Mouse (Mus musculus): ENCODE measurements around the gene Slc7a6.

Gene Slc7a6

GRCm38 (mm10) chr8:106145331-106145730, 23.3 kb upstream of the Slc7a6 start:
- no peak for DNase-seq

DNA sequence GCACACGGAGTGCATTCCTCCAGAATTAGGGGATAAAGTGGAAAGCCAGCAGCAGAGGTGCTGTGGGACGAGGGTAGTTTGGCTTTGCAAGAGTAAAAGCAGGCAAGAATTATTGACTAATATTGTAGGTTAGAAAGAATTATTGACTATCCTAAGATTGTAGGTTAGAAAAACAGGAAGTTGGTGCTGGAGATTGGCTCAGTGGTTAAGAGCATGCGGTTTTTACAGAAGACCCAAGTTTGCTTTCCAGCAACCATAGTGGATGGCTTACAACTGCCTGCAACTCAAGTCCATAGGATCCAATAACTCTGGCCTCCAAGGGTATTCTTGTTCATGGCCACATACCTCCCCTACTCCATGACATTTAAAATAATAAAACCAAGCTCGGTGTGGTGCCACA, 22.6 kb upstream of the Slc7a6 start:
- DNase-seq: no peak

DNA sequence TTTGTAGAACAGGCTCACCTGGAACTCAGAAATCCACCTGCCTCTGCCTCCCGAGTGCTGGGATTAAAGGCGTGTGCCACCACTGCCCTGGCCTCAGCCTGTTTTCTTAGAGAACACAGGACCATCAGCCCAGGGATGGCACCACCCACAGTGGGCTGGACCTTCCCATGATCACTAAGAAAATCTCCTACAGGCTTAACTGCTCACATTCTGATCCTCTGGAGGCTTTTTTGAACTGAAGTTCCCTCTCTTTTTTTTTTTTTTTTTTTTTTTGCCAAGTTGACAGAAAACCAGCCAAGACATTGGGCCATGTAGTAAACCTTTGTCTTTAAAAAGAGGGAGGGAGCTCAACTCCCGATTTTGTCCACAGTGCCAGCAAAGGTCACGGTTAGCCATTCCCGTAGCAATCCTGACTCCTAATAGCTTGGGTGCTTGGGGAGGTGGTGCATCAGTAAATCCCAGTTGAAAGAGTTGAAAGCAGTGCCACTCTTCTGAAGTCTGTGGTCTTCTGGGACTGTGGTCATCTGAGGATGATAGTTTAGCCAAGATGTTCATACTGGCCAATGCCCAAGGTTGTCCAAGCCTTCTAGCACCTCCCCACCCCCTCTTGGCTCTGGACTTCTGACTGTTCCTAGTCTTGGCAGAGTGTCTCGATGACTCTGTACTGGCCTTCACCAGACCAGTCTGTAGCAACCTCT, 20.6 kb upstream of the Slc7a6 start:
- DNase-seq: no peak

GRCm38 (mm10) chr8:106149025-106149424, 19.6 kb upstream of the Slc7a6 start:
- no peak for DNase-seq

- peak; percentile 85 for DNase-seq
Measured at GRCm38 (mm10) chr8:106149801-106150652, 18.6 kb upstream of the Slc7a6 start, which contains the start of gene Pla2g15. Gene Pla2g15 (plus strand): TSS chr8:106150399.

GRCm38 (mm10) chr8:106150653-106151000, 18.0 kb upstream of the Slc7a6 start:
- DNase-seq: no peak

DNA sequence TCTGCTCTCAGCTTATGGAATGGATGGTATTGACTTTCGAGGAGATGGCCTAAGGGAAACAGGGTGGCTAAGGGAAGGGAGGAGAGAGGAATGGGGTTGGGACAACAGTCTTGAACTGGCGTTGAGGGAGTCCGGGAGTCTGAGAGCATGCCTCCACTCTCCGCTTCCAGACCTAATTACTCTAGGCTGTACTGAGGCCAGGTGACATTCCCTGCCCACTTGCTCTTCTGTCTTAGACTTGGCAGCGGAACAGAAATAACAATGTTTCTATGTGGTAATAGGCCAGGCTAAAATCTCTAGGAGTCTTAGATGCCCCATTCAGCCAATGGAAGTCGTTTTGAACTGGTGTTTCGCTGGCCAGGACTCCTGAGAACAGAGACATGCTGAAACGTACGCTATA, 17.6 kb upstream of the Slc7a6 start:
- DNase-seq: no peak

DNA sequence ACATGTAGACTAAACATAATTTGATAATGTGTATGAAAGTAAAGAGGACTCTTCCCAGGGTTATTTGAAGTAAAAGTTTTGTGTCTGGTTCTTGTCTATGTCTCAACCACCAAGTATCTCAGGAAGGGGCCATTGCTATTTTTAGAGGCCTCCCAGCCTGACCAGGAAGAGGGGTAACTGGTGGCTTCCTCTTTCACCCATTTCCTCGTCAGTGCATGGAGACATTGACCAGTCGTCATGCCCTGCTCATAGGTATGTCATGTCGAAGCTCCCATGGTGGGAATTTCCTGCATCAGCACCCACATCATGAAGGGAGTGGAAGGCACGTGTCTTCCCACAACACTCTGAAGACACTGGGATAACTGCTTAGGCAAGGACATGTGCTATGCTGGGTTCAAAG, 15.8 kb upstream of the Slc7a6 start:
- no peak for DNase-seq

- DNase-seq: no peak
Measured at GRCm38 (mm10) chr8:106157419-106157818, 11.2 kb upstream of the Slc7a6 start.

GRCm38 (mm10) chr8:106158381-106158780, 10.3 kb upstream of the Slc7a6 start:
- no peak for DNase-seq

DNA sequence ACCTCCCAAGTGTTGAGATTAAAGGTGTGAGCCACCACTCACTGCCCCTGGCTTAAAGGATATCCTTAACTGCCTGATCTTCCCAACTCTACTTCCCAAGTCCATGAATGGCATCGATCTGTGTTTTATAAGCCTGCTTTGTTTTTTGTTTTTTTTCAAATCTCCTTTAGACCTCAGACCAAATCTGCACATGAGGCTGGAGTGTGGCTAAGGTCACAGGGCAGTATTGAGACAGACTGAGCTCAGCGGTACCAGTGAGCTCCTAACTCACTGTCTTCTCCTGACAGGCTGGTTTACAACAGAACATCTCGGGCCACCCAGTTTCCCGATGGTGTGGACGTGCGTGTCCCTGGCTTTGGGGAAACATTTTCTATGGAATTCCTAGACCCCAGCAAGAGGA, 8.8 kb upstream of the Slc7a6 start:
- no peak for DNase-seq

GRCm38 (mm10) chr8:106163251-106163650, 5.4 kb upstream of the Slc7a6 start:
- no peak for DNase-seq

DNA sequence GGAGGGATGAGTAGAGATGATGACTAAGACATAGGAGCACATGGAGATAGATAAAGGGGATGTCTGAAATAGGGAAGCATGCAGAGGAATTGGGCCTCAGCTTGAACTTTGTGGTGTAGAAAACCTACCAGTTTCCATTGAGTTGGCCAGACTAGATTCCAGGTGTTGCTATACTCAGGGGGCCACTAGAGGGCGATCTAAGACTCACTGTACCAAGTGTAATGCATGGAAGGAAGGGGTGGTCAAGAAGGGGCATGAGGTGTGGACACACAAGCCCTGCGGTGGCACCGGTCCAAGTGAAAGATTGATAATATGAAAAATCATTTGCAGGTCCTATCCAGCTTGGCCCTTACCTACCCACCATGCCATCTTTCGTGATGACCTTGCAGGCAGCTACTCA, 3.2 kb upstream of the Slc7a6 start:
- peak; percentile 69 for DNase-seq

GRCm38 (mm10) chr8:106169017-106169933, 618 bp downstream of the Slc7a6 start:
- DNase-seq: peak; percentile 79

- no peak for DNase-seq
Measured at GRCm38 (mm10) chr8:106169934-106170480, 1.4 kb downstream of the Slc7a6 start.

GRCm38 (mm10) chr8:106173566-106173965, 4.9 kb downstream of the Slc7a6 start:
- no peak for DNase-seq

- no peak for DNase-seq
Measured at GRCm38 (mm10) chr8:106176891-106177290, 8.2 kb downstream of the Slc7a6 start.

DNA sequence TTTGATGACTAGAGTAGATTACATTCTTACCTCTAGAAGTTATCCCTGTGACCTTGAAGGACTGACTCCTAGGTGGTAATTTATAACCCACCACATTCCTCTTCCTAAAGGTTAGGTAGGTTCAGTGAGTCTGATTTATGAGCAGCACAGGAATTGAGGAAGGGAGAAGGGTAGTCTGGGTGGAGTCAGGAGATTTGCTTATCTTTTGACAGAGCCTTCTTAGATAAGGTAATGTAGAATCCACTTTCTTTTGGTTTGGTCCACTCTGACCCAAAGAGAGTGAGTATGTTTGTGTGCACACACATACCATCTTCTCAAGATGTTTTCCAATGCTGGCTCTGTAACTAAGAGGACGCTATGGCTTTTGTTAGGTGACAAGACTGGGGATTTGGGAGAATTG, 8.9 kb downstream of the Slc7a6 start:
- DNase-seq: no peak

GRCm38 (mm10) chr8:106178428-106178827, 9.8 kb downstream of the Slc7a6 start:
- no peak for DNase-seq

DNA sequence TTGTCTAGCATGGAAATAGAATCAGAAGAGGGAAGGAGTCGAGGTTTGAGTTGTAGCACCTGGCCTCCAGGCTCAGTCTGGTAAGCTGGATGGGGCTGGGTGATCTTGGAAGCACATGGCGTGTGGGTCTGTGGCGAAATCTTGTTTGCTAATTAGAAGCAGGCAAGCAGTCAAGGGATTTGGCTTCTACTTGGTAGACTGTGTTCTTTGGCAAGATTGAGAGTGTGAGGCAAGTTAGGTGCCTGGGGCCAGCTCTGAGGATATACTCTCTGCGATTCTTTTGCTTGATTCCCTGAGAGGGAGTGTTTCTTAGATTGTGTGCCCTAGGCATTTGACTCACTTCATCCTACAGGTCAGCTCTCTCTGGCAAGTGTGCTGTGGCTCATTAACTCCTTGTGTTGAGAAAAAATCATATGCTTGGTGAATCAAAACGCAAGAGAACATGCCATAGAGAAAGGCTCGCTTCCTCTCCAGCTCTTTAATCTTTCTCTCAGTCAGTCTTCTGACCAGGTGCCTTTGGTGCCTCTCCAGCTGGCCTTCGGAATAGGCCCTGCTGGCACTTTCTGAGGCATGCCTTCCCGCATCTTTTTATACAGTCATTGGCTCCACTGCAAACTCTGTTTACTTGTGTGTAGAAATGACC, 17.1 kb downstream of the Slc7a6 start:
- no peak for DNase-seq

DNA sequence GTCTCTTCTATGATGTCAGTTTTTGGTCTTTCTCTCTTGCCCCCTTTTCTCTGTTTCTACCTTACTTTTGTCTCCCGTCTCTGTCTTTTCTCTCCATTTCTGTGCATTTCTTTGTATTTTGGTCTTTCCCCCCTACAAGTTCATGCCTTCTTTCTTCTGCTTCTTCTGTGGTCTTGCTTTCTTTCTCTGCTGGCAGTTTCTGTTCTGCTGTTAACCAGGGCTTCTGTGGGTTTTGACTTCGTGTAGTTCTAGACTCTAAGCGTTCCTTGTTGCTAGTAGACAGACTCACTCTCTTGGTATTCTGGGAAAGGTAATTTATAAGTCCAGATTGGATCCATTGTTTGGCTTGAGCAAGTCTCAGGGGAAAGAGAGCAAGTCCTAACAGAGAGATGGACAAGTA, 17.7 kb downstream of the Slc7a6 start:
- no peak for DNase-seq

- no peak for DNase-seq
Measured at GRCm38 (mm10) chr8:106189162-106189561, 20.5 kb downstream of the Slc7a6 start.

Measured in right cerebral cortex, postnatal 4 days (tissue).